Mouse (Mus musculus) layer of hippocampus, adult 11-12 months (tissue): ENCODE data around the gene Fam209.

Experiments
- DNase-seq: peaks from one replicate; pipeline ENCODE4 v3.0.0; 2022; ENCODE audit warnings: low spot score

Fam209 gene

GRCm38 (mm10) chr2:172477860-172478259 lies 5.5 kb downstream of the Fam209 start:
- peak; percentile 55 for DNase-seq

- DNase-seq: no peak
These were observed 8.0 kb downstream of the Fam209 start for GRCm38 (mm10) chr2:172480296-172480695.

- DNase-seq: no peak
These were observed 9.5 kb downstream of the Fam209 start for GRCm38 (mm10) chr2:172481654-172482385.

GRCm38 (mm10) chr2:172483766-172484413 lies 11.6 kb downstream of the Fam209 start:
- DNase-seq: peak; percentile 18

GRCm38 (mm10) chr2:172484696-172485370 lies 12.5 kb downstream of the Fam209 start:
- DNase-seq: no peak

GRCm38 (mm10) chr2:172496736-172497345 lies 24.5 kb downstream of the Fam209 start:
- DNase-seq: no peak

- DNase-seq: no peak
These were observed 26.5 kb downstream of the Fam209 start for GRCm38 (mm10) chr2:172498823-172499222.

- DNase-seq: no peak
These were observed 28.5 kb downstream of the Fam209 start for GRCm38 (mm10) chr2:172500752-172501316.

GRCm38 (mm10) chr2:172501341-172501740 lies 29.0 kb downstream of the Fam209 start:
- no peak for DNase-seq

GRCm38 (mm10) chr2:172502168-172502567 lies 29.8 kb downstream of the Fam209 start:
- no peak for DNase-seq

- no peak for DNase-seq
These were observed 33.8 kb downstream of the Fam209 start for GRCm38 (mm10) chr2:172506121-172506520.

GRCm38 (mm10) chr2:172510056-172510712 lies 37.9 kb downstream of the Fam209 start:
- no peak for DNase-seq

GRCm38 (mm10) chr2:172510899-172511298 lies 38.6 kb downstream of the Fam209 start:
- no peak for DNase-seq

GRCm38 (mm10) chr2:172516407-172516992 lies 44.2 kb downstream of the Fam209 start:
- no peak for DNase-seq

GRCm38 (mm10) chr2:172520616-172521371 lies 48.5 kb downstream of the Fam209 start:
- DNase-seq: no peak

GRCm38 (mm10) chr2:172522528-172522927 lies 50.2 kb downstream of the Fam209 start:
- DNase-seq: no peak
